Mouse (Mus musculus) embryo, embryonic 11 days (tissue): ENCODE measurements at regions not wholly inside any gene's neighbourhood (a gene's known extent, or its start where the extent isn't known, plus 50 kb on each side); places are given as distances from the start of the nearest gene placed in this dataset.

ENCODE experiments used
- DNase-seq: peaks from one replicate; pipeline ENCODE4 v3.0.0-alpha.2; 2015

DNA sequence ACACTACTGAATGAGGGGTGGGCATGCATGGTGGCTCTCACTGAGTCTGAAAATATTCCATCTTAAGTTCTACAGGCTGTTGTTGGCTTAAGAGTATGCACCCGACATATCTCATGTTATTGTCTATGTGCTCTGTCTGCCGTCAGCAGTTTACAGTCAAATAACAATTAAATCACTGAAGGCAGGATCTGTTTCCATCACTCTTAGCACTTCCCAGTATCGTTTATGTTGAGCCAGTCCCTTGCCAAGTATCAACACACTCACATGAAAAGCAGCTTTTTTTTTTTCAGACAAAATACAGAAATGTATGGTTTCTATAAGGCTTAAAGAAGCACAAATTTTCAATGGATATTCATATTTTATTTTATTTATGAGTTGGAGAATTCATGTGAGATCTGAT is 485.9 kb upstream of the Gm9747 start:
- no peak for DNase-seq

DNA sequence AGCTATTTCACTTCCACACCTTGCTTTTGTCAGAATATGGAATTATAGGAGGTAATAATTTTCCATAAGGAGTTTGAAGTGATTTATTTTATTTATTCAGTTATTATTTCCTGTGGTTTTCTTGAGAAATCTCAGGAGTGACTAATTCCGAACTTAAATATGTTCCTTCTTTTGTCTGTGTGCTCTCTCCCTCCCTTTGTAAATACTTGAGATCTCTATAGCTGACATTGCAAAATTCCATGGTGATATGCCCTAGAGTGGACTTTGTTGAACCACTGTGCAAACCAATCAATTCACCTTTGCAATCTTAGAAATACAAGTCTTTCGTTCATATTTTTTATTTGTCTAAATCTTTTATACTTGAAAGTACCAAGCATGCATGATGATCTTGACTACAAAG is 478.8 kb upstream of the Gm9747 start:
- DNase-seq = no peak

DNA sequence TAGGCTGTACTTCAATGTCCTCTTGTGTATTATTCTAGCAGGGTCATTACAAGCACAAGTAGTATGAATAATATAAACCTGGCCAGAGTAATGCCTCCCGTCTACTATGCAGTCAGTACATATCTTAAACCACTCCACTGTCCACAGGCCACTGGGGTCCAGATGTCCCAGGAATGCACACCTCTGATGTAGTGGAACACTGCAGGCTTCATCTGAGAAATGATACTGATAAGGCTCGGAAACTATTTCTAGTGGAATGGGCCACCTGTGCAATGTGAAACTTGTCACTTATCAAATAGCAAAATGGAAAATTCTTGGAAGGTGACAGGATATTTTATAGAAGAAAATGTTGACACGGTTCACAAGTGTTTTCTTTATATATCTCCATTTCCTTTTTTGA is 477.6 kb upstream of the Gm9747 start:
- DNase-seq = no peak

DNA sequence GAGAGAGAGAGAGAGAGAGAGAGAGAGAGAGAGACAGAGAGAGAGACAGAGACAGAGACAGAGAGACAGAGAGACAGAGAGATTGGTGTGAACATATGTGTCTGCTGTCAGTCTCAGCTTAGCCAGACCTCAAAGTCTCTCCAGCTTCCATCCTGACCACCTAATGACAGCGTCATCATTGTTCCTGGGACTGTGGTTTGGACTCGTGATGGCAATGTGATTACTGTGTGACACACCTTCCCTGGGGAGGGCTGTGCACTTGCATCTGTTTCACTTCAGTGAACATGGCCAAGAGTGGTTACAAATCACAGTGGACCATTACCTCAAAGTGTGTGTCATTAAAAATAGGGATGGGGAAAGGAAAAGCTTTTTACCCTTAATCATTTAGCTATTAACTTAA is 477.2 kb upstream of the Gm9747 start:
- DNase-seq = no peak

DNA sequence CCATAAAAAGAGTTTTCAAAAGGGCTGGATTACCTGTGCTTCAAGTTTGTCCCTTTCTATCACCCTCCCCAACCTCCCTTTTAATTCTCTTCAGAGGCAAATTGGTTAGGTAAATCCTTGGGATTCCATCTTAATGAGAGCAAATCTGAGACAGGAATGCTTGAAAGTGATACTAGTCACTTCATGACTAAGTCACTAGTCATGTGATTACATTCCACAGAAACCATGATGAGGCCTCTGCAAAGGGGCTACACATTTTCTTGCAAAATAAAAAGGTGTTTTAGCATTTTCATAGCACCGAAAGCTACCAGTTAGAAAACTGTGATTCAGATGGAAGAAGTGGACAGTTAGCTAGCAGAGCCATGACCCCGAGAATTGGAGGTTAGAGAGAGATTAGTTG is 473.0 kb upstream of the Gm9747 start:
- DNase-seq = no peak

DNA sequence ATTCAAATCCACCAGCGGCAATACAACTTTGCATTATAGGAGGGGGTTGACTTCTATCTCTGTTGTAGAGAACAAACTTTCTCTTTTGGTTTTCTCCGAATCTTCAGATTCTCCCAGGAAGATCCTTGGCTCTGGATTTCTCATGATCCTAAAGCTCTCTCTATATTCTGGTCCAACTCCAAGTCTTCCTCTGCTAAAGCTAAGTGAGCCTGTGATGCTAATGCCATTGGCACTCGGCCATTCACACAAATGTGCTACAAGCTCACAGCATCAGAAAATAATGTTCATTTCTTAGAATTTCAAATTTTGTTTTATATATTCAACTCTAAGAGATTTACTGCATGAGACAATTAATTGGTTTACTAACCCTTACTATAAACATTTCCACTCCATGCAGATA is 461.2 kb upstream of the Gm9747 start:
- no peak for DNase-seq

DNA sequence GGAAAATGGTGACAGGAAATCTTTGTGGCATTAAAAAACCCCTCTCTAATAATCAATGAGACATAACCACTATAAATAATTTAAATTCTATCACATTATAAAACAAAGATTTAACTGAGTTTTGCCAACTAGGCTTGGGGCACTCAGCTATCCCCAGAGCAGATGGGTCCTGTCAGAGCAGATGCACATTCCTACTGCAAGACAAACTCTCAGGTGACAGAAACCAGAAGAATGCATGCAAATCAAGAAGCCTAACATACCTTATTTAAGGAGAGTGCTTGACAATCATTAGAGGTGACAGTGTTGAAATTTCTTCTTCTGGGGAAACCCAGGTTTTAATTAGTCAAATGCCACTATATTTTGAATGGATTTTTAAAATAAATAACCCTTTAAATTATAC is 452.3 kb upstream of the Gm9747 start:
- DNase-seq = no peak

DNA sequence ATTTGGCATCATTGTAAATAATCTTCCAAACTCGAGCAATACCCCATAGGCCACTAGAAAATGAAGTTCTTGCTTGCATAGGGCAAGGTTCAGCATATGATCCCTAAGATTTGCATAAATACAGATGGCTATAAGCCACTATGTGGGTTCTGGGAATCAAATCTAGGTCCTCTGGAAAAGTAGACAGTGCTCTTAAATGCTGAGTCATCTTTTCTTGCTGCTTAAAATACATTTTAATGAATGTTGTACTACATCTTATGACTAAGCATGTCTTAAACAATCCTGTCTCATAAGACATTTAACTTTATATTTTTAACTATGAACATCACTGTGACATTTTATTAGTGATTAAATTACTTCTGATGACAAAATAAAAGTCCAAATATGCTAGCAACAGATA is 448.6 kb upstream of the Gm9747 start:
- no peak for DNase-seq

DNA sequence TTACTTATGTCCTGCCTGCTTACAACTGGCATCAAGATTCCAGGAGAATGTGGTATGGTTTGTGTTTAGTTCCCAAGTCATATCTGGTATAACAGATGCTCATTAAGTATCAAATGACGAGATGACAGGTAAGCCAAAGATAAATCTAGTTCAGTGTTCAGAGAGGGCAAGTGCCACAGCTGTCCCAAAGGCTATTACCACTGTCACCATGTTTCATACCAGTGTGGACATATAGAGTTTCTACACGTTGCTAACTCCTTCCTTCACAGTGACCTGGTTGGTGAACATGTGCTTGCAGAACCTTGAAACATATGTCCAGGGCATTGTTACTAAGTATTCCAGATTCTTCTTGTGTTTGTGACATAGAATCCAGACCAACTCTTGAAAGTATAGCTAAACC is 438.1 kb upstream of the Gm9747 start:
- DNase-seq = no peak

DNA sequence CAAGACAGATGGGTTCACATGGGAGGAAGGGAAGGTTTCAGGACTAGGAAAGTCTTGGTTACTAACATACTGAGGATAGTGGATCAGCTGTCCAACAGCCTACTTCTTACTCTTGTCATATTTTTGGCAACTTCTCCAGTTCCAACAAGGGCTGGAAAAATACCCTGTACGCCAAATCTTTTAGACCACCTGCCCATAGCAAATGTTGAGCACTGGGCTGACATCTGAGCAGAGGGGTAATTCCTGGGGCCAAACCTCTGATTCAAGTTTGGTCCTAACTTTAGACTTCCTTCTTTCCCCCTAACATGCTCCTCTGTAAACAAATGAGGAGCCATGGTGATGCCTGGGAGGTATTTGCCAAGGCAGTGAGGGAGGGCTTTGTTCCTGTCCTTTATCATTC is 437.5 kb upstream of the Gm9747 start:
- peak; percentile 14 for DNase-seq

DNA sequence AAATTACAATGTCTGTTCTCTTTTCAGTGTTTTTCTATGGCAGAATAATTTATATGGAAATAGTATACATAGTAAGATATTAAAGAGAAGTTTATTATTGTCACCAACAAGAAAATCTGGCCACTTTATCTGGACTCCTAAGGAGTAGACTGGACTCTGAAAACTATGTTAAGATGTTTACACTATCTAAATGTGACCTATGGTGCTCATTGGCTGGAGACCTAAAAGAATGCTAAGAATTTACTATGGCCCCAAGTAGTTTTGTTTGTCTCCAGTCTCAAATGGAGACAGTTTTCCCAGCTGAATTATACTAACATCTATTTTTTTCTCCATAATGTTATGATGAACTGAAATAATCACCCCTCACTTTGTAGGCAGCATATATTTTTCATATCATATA is 421.3 kb upstream of the Gm9747 start:
- no peak for DNase-seq

DNA sequence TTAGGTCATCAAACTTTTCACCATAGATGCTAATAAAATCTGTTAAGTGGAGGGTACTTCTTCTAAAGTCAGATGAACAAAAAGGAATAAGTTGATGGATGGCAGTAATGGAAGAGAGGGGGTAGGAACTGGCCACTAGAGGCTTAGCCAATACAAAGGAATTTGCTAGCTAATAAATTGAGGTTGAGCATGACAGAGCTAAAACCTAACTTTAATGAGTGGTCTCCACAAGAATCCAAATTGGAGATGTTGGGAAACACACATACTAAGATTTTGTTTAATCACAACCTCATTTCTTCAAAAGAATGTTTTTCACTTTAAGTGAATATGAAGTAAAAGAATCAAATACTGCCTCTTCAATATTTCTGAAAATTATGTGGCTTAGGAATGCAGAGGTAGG is 414.0 kb upstream of the Gm9747 start:
- DNase-seq = no peak

DNA sequence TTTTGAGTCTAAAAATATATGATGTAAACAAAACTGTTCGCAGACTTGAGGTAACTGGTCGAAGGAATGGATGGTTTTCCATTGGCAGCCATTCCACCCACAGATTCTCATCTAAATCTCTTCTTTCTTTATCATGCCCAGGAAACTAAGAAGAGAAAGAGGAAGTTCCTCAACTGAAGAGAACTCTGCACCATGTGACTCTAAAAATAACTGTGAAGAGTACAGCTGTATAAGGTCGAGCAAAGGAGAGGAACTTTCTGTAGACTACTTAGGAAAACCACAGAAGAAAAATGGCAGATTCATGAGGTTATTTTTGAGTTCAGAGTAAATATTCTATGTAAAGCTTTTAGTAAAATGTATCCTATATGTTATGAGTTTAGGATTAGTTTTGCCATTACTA is 390.9 kb upstream of the Gm9747 start:
- no peak for DNase-seq

DNA sequence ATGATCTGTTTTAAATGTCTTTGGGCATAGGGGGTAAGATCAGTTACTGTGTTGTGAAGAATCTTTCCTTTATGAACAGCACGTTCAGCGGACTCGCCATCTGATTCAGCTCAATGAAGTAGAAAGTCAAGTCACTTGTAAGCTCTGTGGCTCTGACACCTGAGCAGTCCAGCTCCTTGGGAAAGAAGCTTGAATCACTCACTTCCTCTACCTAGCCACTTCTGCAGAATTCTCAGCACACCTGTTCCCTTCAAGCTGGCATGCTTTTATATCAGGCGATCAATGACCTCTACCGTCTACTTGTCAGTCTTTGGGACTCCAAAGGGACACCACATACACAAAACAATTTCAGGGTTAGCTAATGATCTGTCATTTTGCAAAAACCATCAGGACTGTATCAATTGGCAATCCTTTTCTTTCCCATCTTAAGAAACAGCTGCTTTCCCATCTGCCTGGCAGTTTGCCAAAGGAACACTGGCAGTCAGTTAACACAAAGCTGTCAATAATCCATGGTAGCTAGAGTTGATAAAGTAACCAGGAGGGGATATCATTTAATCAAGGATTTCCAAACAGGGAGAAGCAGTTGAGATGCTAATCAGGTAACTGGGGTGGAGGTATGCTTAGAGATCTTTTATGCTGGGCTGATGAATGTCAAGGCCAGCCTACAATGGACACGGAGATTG is 382.3 kb upstream of the Gm9747 start:
- no peak for DNase-seq

DNA sequence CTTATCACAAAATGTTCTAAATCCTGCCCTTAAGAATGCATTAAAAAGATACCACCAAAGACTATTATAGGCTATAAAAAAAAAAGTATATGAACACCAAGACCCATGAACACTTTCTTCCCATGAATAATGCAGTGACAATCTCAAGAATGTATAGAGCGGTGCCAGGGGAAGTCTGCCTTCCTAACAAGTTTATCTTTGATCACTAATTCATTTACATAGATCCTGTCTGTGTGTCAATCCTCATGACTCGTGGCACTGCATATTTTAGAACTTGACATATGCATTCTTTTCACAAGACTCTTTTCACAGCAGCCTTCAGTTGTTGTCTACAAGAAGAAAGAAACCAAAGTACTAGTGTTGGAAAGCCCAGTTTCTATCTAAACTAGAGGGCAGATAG is 373.4 kb upstream of the Gm9747 start:
- DNase-seq = no peak

DNA sequence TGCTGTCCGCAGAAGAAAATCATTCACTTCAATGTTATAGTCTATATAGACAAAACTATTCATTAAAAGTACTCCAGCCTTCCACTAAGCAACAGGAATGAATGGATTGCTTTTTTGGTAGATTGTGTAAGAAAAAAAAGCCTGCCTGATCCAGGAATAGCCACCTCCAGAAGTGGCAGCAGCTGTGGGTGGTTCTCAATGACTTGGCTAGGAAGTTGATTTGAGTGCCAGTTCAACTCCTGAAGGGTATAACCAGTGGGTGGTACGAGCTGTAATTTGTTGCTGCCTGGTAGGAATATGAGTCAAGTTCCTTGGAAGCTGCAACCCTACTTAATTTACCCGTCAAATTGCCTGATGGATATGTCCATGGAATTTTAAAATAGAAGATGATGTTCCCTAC is 368.3 kb upstream of the Gm9747 start:
- DNase-seq = no peak

DNA sequence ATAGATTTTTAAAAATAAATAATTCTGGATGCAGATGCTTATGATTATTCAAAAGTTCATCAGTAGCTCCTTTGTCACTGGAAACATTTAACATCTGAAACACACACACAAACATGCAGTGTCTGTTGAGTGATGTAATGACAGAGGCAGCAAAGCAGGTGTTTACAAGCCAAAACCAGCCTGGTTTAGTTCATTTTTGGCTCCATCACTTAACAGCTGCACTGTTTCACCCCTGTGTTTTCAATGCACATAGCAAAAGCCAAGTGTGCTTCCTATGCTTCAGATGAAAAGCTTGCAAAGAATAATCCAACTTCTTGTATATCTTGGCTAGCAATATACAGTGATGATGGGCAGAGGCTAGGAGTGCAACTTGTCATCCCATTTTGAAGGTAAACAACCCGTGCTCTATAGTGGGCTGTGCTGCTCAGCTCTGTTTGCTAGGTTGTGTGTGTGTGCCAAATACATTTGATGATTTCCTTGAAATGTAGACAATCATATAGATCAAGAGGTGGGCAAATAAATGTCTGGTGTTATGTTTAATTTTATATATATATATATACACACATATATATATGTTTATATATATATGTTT is 345.9 kb upstream of the Gm9747 start:
- no peak for DNase-seq

DNA sequence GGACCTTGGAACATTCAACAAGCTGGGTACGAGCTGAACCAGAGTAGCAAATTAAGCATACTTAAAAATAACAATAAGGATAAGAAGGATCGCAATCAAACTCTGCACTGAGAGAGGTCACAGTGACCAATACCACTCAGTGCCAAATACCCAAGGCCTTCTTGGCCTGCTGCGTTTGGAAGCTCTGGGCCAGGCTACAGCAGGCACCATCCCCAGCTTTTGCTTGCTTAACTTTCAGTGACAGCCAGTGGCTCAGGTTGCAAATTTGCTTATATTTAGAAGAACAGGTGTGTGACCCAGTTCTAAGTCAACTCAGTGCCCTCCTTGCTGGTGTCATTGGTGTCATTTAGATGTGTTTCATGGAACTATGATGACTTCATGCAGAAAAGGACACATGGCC is 335.7 kb upstream of the Gm9747 start:
- no peak for DNase-seq

DNA sequence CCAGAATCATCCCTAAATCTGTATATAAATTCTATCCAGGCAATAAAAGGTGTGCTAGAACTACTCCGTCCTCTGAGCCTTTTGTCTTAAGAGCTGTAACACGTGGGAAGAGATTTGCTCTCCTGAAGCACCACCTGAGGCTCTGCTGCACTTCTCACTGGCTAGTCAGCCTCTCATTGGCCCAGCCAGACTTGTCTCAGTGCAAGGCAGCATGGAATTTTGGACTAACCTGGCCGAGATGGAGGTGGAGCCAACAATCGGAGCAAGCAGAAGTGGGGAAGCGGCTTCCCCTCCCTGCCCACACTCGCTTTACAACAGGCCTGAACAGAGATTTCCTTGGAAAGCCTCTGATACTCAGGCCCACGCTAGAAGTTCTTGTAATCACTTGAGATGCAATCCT is 332.1 kb upstream of the Gm9747 start:
- DNase-seq = no peak

DNA sequence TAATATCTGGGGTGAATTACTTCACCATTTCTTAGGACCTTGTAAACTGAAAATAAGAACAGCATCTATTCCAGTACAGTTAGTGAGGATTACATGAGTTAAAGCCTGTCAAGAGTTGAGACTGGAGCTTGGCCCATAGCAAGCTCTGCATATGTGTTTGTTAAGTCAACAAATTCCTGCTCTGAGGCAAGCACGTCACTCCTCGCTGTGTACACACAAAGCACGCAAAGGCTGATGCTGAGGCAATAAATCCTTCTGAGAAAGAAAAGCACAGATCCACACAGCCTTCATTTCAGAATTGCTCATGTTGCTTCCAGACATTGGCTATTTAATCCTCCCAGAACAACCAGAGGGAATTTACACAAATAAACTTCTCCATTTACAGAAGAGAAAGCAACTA is 328.9 kb upstream of the Gm9747 start:
- DNase-seq = no peak

DNA sequence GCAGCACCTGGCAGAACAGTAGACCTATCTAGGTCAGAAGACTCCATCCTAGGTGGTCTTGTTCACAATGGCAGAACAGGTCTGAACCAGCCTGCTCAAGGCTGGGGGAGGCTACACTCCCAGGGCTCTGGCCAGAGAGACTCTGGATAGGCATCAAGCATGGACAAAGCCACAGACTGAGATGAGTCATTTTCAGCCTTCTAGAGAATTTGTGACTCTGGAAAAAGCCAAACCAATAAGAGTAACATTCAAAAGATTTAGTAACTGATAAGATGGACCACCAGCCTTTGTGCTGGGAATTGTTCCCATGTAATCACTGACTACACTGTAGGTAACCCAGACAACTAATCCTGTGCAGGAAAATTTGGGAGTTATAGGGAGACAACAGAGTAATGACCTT is 320.3 kb upstream of the Gm9747 start:
- DNase-seq = no peak

DNA sequence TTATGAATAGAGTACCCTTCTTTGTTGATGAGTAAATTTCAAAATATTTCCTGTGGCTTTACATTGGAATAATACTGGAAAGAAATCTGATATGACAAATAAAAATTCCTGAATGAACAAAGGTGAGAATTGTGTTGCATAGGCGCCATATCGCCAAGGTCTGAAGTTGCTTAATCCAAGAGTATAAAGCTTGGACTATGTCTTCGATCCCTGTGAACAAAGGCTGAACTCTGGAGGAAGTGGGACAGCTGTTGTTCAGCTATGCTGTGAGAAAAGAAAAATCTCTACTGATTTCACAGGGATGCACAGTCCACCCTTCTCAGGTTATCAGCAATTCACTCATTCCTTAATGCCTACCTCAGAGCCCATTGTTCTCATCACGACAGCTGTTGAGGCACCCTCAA is 319.3 kb upstream of the Gm9747 start:
- DNase-seq = no peak

DNA sequence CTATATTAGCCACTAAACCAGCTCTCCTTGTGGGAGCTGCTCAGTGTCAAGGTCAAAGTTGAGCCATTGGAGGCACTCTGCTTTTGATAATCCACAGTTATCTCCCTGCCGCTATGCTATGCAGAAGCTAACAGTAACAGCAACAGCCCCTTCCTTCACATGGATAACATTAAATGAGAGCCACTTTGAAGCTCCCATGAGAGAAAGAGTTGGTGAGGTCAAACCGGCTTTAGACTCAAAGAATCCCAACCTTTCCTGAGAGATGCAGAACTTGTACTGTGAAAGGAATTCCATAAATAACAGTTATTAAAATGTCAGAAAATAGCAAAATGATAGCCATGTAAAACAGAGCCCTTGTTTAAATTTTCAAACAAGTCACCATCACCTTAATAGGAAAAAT is 316.1 kb upstream of the Gm9747 start:
- peak; percentile 34 for DNase-seq

DNA sequence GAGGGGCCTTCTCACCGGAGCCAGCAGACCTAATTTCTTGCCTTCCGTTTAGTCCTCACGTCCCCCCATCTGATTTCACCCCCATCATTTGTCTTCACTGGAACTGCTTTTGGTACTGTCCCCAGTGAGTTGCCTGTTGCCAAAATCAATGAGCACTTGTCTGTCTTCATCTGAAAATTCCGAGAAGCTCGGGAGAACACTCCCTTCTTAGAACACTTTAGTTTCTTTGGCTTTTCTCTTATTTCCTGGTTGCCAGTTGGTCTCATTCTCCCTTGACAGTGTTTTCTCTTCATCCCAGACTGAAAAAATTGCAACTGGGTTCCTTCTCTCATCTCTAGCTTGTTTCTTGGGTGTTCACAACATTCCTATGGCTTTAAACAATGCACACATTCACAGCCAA is 305.2 kb upstream of the Gm9747 start:
- no peak for DNase-seq

DNA sequence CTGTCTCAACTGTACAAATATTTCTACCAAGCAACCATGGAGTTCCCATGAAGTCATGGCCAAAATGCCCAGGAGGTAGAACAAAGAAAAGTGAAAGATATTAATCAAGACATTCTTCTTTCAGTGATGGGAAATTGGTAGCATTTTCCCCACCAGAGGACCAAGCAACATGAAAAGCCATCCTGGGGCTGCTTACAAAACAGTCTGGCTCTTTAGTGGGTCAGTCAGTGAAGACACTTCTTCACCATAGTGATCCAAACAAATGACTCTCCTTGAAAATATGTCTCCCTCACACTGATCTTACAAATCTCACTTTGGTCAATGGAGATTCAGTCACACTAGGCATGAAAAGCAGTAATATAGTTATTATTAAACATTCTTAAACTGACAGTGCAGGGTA is 299.8 kb upstream of the Gm9747 start:
- no peak for DNase-seq

DNA sequence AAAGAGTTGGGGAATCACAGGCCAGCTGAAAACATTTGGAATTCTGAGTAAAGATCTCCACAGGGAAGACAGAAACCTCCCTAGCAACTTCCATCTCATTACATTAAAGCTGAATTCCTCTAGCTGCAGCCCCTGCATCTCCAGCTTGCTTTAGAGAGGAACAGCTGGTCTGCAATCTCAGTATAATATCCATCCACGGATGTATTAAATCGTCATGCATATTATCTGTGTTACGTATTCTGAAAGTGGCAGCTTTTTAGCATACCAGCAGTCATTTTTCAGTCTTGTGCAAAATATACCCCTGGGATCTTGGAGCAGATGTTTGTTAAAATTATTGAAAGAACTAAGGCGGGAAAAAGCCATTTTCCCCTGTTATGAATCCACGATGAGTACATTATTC is 287.7 kb upstream of the Gm9747 start:
- DNase-seq = no peak
